Mouse (Mus musculus) c-Kit-positive CD71-positive TER-119-positive erythroid progenitor cells, embryonic 14.5 days (primary cell): ENCODE results near the gene Tnf.

Experiments
- DNase-seq: peaks from one replicate; pipeline ENCODE4 v3.0.0-alpha.2; 2013; ENCODE audit warnings: low spot score

Gene Tnf

GRCm38 (mm10) chr17:35153077-35153476 lies 48.7 kb downstream of the Tnf start:
- no peak for DNase-seq

- DNase-seq: no peak
Observed at GRCm38 (mm10) chr17:35152121-35152520, 49.7 kb downstream of the Tnf start.
